Mouse (Mus musculus) bone marrow, adult 2 months (tissue): ENCODE measurements around the gene Espn.

ENCODE experiments used
- CTCF ChIP-seq: fragments of 200-500 bp; IDR thresholded peaks from 2 replicates; pipeline ENCODE4 v1.5.1; 2011; ENCODE audit warnings: low read length, control low read depth; ENCODE audit not compliant: control insufficient read depth, insufficient read depth
- POLR2A ChIP-seq: fragments of 200-500 bp; IDR thresholded peaks from 2 replicates; pipeline ENCODE4 v1.6.1; 2011; ENCODE audit warnings: low read depth, mild to moderate bottlenecking, control low read depth, low read length, borderline replicate concordance; ENCODE audit not compliant: control insufficient read depth

DNA sequence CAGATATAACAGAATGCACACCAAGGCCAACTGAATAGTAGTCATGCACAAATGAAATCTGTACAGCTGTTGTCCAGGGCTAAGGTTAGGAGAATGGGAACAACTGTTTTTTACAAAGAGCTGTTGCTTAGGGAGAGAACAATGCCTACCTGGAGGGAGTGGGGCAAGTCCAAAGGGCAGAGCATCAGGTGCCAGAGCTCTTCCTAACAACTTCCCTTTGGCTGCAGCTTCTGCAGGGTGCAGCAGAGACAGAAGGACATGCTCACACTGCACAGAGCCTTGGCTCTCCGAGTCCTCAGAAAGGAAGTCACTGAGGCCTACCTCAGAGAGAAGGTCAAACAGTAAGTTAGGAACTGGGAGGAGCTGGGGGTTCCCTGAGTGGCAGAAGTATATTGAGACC, 47.4 kb upstream of the Espn start:
- no peak for TF ChIP-seq POLR2A
- TF ChIP-seq CTCF: no peak
